Mouse (Mus musculus) lung, adult 2 months (tissue): ENCODE results near the gene Scd3. TPM values are rescaled to one million over a fixed set of nuclear protein-coding genes. Genes with fewer than 3 reads are reported as not detected.
"Not testable (repeated sequence)": the region's sequence is repeated elsewhere in the genome, so short reads cannot be mapped to it uniquely, and the experiment has no call there.

ENCODE experiments used
- DNase-seq: peaks from one replicate; pipeline ENCODE4 v3.0.0; 2022
- H3K4me1 ChIP-seq: fragments of 200-500 bp; 2 replicates; pipeline ENCODE4 v1.6.1; 2011; ENCODE audit warnings: low read length; ENCODE audit not compliant: control insufficient read depth, insufficient read depth
- H3K4me3 ChIP-seq: fragments of 200-500 bp; replicated peaks from 2 replicates; pipeline ENCODE3; 2011; ENCODE audit warnings: low read depth, mild to moderate bottlenecking, control low read depth, low read length; ENCODE audit errors: extremely low read depth
- CTCF ChIP-seq: fragments of 200-500 bp; IDR thresholded peaks from 2 replicates; pipeline ENCODE4 v1.5.1; 2011; ENCODE audit warnings: mild to moderate bottlenecking, low read length, control low read depth; ENCODE audit not compliant: insufficient read depth
- POLR2A ChIP-seq: fragments of 200-500 bp; IDR thresholded peaks from 2 replicates; pipeline ENCODE4 v1.6.1; 2011; ENCODE audit warnings: low read depth, mild to moderate bottlenecking, control low read depth, low read length, borderline replicate concordance; ENCODE audit errors: extremely low read depth
- WGBS: fragments of 180-500 bp; shearing (Covaris S2); methylation state at CpG from one replicate; pipeline ENCODE4 v1.1.7; 2018; 5-methylcytosine and 5-hydroxymethylcytosine counted together
- polyA plus RNA-seq: library from polyadenylated mRNA; depleted of rRNA; stranded (reverse); fragments of >200 nt; gene quantifications from 2 replicates; pipeline ENCODE4 v1.2.3, GENCODE M21; 2012

Gene Scd3
- polyA plus RNA-seq, 1 experiment = not detected

GRCm38 (mm10) chr19:44265911-44266337 lies 62.9 kb downstream of the Scd3 start:
- 64% methylated on average over 5 of the region's 5 CpGs for WGBS
- H3K4me3 ChIP-seq = no peak overlapping the region
- no peak for DNase-seq
- TF ChIP-seq POLR2A = no peak
- TF ChIP-seq CTCF = no peak
- no peaks in the 10 kb centered on the region for H3K4me1 ChIP-seq

GRCm38 (mm10) chr19:44266458-44266823 lies 63.4 kb downstream of the Scd3 start:
- TF ChIP-seq POLR2A (no peak), CTCF (no peak)
- 14% methylated on average over 6 of the region's 6 CpGs for WGBS

GRCm38 (mm10) chr19:44266824-44267498 lies 63.9 kb downstream of the Scd3 start:
- WGBS = under 1% methylated on average over 43 of the region's 43 CpGs
- TF ChIP-seq POLR2A = peak; percentile 46; the same call in 1 of the 2 replicates
- no peak for TF ChIP-seq CTCF
- DNase-seq = peak; percentile 89
- Histone ChIP-seq H3K4me1 (no peaks in the 10 kb centered on the region), H3K4me3 (peak overlapping the region; percentile 76)

More at GRCm38 (mm10) chr19:44266458-44266823, 63.4 kb downstream of the Scd3 start:
- no peaks in the 10 kb centered on the region for H3K4me1 ChIP-seq
- peak overlapping the region; percentile 76 for H3K4me3 ChIP-seq
- DNase-seq = no peak

GRCm38 (mm10) chr19:44267499-44268002 lies 64.5 kb downstream of the Scd3 start:
- WGBS = 15% methylated on average over 18 of the region's 18 CpGs
- Histone ChIP-seq H3K4me3 (peak overlapping the region; percentile 76), H3K4me1 (no peaks in the 10 kb centered on the region)
- DNase-seq = no peak
- TF ChIP-seq POLR2A = no peak

GRCm38 (mm10) chr19:44273711-44274110 lies 70.6 kb downstream of the Scd3 start:
- WGBS = 76% methylated on average over 4 of the region's 4 CpGs
- DNase-seq = no peak
- no peaks in the 10 kb centered on the region for H3K4me1 ChIP-seq
- no peak for TF ChIP-seq CTCF
- TF ChIP-seq POLR2A = no peak
- H3K4me3 ChIP-seq = no peak overlapping the region

GRCm38 (mm10) chr19:44274452-44274851 lies 71.4 kb downstream of the Scd3 start:
- TF ChIP-seq CTCF = no peak
- TF ChIP-seq POLR2A = no peak

GRCm38 (mm10) chr19:44275418-44275817 lies 72.3 kb downstream of the Scd3 start:
- TF ChIP-seq CTCF (no peak), POLR2A (no peak)
- 70% methylated on average over 1 of the region's 1 CpGs for WGBS
- Histone ChIP-seq H3K4me1 (no peaks in the 10 kb centered on the region), H3K4me3 (no peak overlapping the region)
- DNase-seq = no peak

More at GRCm38 (mm10) chr19:44274452-44274851, 71.4 kb downstream of the Scd3 start:
- no peaks in the 10 kb centered on the region for H3K4me1 ChIP-seq
- WGBS = 96% methylated on average over 4 of the region's 4 CpGs
- no peak overlapping the region for H3K4me3 ChIP-seq
- no peak for DNase-seq

GRCm38 (mm10) chr19:44276861-44277260 lies 73.8 kb downstream of the Scd3 start:
- 49% methylated on average over 5 of the region's 5 CpGs for WGBS
- TF ChIP-seq POLR2A (no peak), CTCF (no peak)
- Histone ChIP-seq H3K4me1 (peaks cover 9% of the 10 kb centered on the region), H3K4me3 (no peak overlapping the region)
- DNase-seq = no peak

GRCm38 (mm10) chr19:44277931-44278330 lies 74.9 kb downstream of the Scd3 start:
- peaks cover 13% of the 10 kb centered on the region for H3K4me1 ChIP-seq
- TF ChIP-seq POLR2A (no peak), CTCF (no peak)
- H3K4me3 ChIP-seq = no peak overlapping the region
- WGBS = 72% methylated on average over 8 of the region's 8 CpGs
- no peak for DNase-seq

GRCm38 (mm10) chr19:44280755-44281154 lies 77.7 kb downstream of the Scd3 start:
- Histone ChIP-seq H3K4me3 (no peak overlapping the region), H3K4me1 (peaks cover 19% of the 10 kb centered on the region)
- WGBS = 6% methylated on average over 6 of the region's 6 CpGs
- peak; percentile 26 for DNase-seq
- TF ChIP-seq POLR2A (no peak), CTCF (no peak)

- not testable (repeated sequence) for H3K4me3 ChIP-seq, DNase-seq
- peaks cover 19% of the 10 kb centered on the region for H3K4me1 ChIP-seq
- WGBS = 32% methylated on average over 1 of the region's 1 CpGs
Measured at GRCm38 (mm10) chr19:44281825-44282447, 78.9 kb downstream of the Scd3 start.
